Mouse (Mus musculus) hindbrain, embryonic 13.5 days (tissue): Measurements from ENCODE around the gene Foxa1. TPM values are rescaled to one million over a fixed set of nuclear protein-coding genes. Genes with fewer than 3 reads are reported as not detected.

Source experiments
- ATAC-seq: fragments of 200-750 bp; cut with Nextera tagmentation; 2 replicates; pipeline ENCODE4 v1.8.0; 2017; ENCODE audit warnings: moderate TSS enrichment; ENCODE audit not compliant: low FRiP score
- H3K27ac ChIP-seq: fragments of 300-500 bp; sonication (generic); 2 replicates; pipeline ENCODE4 v1.5.1; 2015; ENCODE audit warnings: inconsistent platforms, mild to moderate bottlenecking, moderate library complexity
- H3K27me3 ChIP-seq: fragments of 300-500 bp; sonication (generic); 2 replicates; pipeline ENCODE4 v1.6.1; 2015; ENCODE audit warnings: mild to moderate bottlenecking, inconsistent platforms
- H3K36me3 ChIP-seq: fragments of 300-500 bp; sonication (generic); 2 replicates; pipeline ENCODE4 v1.6.1; 2015; ENCODE audit warnings: mild to moderate bottlenecking, inconsistent platforms
- H3K4me1 ChIP-seq: fragments of 300-500 bp; sonication (generic); replicated peaks from 2 replicates; pipeline ENCODE4 v1.6.1; 2015; ENCODE audit warnings: inconsistent platforms
- H3K4me2 ChIP-seq: fragments of 300-500 bp; sonication (generic); 2 replicates; pipeline ENCODE4 v1.6.1; 2015; ENCODE audit warnings: inconsistent platforms, mild to moderate bottlenecking, moderate library complexity
- H3K4me3 ChIP-seq: fragments of 300-500 bp; sonication (generic); 2 replicates; pipeline ENCODE4 v1.5.1; 2015; ENCODE audit warnings: mild to moderate bottlenecking, inconsistent platforms
- H3K9ac ChIP-seq: fragments of 300-500 bp; sonication (generic); 2 replicates; pipeline ENCODE4 v1.6.1; 2015; ENCODE audit warnings: mild to moderate bottlenecking, inconsistent platforms
- H3K9me3 ChIP-seq: fragments of 300-500 bp; sonication (generic); 2 replicates; pipeline ENCODE4 v1.6.1; 2016; ENCODE audit warnings: inconsistent platforms
- WGBS: fragments of 180-500 bp; shearing (Covaris S2); methylation state at CpG from one replicate; pipeline ENCODE4 v1.1.7; 2015; 5-methylcytosine and 5-hydroxymethylcytosine counted together
- polyA plus RNA-seq: library from polyadenylated mRNA; unstranded; fragments of >200 nt; fragmentation: Nextera tagmentation; extraction: Ambion mirVana; gene quantifications from 2 replicates; pipeline ENCODE4 v1.2.1, GENCODE M21; 2015

Foxa1 gene
- polyA plus RNA-seq, 1 experiment from 2014 or later: 0.43 TPM

GRCm38 (mm10) chr12:57509726-57510125 lies 37.0 kb downstream of the Foxa1 start:
- Histone ChIP-seq H3K27me3 (no peaks in the 10 kb centered on the region), H3K36me3 (no peaks in the 10 kb centered on the region), H3K4me2 (no peak overlapping the region), H3K9me3 (no peaks in the 10 kb centered on the region), H3K4me1 (no peaks in the 10 kb centered on the region), H3K4me3 (no peak overlapping the region), H3K9ac (no peak overlapping the region), H3K27ac (no peak overlapping the region)
- 81% methylated on average over 4 of the region's 4 CpGs for WGBS
- no peak for ATAC-seq

- H3K9ac ChIP-seq: no peak overlapping the region
- ATAC-seq: no peak
- H3K36me3 ChIP-seq: no peaks in the 10 kb centered on the region
- H3K27me3 ChIP-seq: no peaks in the 10 kb centered on the region
- 55% methylated on average over 11 of the region's 11 CpGs for WGBS
- no peak overlapping the region for H3K4me2 ChIP-seq
- no peaks in the 10 kb centered on the region for H3K9me3 ChIP-seq
- no peak overlapping the region for H3K27ac ChIP-seq
- H3K4me3 ChIP-seq: no peak overlapping the region
- H3K4me1 ChIP-seq: no peaks in the 10 kb centered on the region
Observed at GRCm38 (mm10) chr12:57508938-57509337, 37.8 kb downstream of the Foxa1 start.

DNA sequence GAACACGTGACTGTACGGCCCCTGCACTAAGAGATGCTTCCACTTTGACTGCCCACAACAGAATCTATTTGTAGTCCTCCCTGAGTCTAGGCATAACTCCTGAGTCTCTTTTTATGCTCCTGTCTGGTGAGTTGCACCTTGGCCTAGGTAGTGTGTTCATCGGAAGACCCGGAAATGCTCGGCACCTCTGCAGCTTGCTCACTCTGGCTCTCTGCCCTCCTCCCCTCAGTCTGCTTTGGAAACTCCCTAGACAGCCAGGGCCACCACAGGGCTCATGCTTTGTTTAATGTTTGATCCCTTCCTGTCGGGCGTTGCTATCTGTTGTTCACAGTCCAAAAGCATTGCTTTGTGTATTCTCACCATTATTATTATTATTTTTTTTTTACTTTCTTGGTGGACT lies 41.4 kb downstream of the Foxa1 start:
- Histone ChIP-seq H3K36me3 (no peaks in the 10 kb centered on the region), H3K9me3 (no peaks in the 10 kb centered on the region), H3K9ac (no peak overlapping the region), H3K27me3 (no peaks in the 10 kb centered on the region), H3K4me1 (no peaks in the 10 kb centered on the region), H3K4me2 (no peak overlapping the region), H3K27ac (no peak overlapping the region), H3K4me3 (no peak overlapping the region)
- no peak for ATAC-seq
- WGBS: 82% methylated on average over 7 of the region's 7 CpGs

DNA sequence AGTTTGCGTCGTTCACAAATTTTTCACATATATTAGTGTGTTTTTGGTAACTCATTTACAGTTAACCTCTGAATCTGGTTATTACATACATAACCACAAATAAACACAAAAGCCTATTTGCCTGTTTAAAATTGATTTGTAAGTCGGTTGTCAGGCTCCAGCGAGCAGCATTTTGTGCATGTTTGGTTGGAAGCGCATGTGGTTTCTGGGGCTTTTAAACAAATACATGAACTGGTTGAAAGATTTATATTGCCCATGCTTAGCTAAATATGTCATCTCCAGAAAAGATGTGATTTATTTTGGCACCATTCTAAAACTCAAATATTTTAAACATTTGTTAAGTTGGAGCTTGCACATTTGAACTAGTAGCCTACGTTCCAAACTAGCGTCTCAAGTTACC lies 46.5 kb downstream of the Foxa1 start:
- H3K27me3 ChIP-seq: no peaks in the 10 kb centered on the region
- ATAC-seq: no peak
- H3K4me2 ChIP-seq: no peak overlapping the region
- no peak overlapping the region for H3K9ac ChIP-seq
- no peak overlapping the region for H3K27ac ChIP-seq
- no peaks in the 10 kb centered on the region for H3K9me3 ChIP-seq
- no peaks in the 10 kb centered on the region for H3K36me3 ChIP-seq
- H3K4me3 ChIP-seq: no peak overlapping the region
- WGBS: 82% methylated on average over 7 of the region's 7 CpGs
- H3K4me1 ChIP-seq: no peaks in the 10 kb centered on the region

DNA sequence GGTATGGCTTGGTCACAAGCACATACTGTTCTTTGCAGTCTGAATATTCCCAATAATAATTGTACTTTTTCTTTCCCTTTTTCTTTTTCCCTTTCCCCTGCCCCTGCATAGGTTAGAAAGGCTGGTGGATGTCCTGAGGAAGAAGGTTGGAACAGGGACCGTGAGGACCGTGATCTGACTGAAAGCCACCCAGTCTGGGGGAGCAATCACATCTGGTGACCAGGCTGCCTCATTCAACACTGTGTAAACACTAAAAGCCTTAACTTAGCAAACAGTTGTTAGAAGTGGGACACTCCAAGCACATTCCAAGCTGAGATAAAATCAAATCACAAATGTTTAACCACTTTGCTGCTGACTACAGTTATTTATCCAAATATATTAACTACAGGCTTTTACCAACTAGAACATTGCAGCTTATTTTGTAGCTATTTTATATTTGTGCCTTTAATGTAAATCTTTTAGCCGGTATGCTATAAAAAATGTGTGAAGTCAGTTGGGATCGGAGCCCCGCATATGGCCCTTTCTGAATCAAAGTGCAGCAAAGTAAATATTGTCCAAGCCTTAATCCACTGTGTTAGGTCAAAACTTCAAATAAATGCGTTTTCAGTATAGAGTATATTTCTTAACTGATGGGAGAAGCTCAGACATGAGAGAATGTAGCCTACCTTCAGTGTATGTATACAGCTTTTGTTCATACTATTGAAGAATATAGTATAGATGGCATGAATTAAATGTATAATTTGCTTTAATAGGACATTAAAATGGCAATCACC lies 50.2 kb downstream of the Foxa1 start:
- Histone ChIP-seq H3K36me3 (no peaks in the 10 kb centered on the region), H3K27me3 (no peaks in the 10 kb centered on the region), H3K9ac (no peak overlapping the region), H3K4me3 (no peak overlapping the region), H3K4me1 (no peaks in the 10 kb centered on the region), H3K9me3 (no peaks in the 10 kb centered on the region), H3K4me2 (no peak overlapping the region), H3K27ac (no peak overlapping the region)
- WGBS: 81% methylated on average over 6 of the region's 6 CpGs
- no peak for ATAC-seq

Other genes with a start within 250 kb of the Foxa1 start
- gene Ttc6, start 17.2 kb upstream of the Foxa1 start, polyA plus RNA-seq: 0.75 and 1.2 TPM in 2 replicates